Mouse (Mus musculus) kidney, postnatal 14 days (tissue): ENCODE measurements around the gene Ccdc60.

Experiments
- DNase-seq: peaks from one replicate; pipeline ENCODE4 v3.0.0; 2022; ENCODE audit warnings: mixed read lengths

Ccdc60 gene

DNA sequence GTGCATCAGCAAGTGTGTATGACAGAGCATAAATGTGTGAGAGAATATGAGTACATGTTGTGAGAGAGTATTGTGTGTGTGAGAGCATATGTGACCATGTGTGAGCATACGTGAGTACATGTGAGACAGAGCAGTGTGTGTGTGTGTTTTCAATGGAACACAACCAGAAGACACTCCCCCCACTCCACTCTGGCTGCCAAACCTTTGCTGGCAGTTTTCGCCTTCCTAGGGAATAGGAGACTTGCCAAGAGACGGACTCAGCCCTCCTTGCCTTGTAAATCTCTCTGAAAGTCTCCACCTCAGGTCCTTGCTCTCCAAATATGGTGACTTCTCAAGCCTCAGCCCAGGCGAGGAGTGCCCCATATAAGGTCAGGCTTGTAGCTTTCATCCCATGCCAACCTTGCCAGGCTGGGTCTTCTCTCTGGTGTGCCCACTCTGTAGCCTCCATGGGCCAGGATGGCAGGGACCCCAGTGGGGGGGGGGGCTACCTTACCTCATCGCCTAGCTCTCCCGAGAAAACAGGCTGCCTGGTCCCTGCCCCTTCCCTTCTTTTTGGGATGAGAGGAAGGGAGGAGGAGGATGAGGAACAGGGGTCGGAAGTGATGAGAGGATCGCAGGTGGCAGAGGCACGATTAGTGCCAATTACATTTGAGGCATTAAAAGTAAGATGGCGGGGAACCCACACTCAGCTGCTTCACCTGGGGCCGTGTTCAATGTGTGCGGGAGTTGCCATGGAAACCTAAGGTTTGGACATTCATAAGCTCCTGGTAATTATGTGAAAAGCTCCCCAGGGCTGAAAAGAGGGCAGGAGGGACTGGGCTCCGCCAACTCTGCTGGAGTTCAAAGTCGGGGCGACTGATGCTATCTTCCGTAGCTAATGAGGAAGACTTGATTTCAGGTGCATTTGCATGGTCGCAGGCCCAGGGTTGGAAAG, 19.3 kb downstream of the Ccdc60 start:
- no peak for DNase-seq

DNA sequence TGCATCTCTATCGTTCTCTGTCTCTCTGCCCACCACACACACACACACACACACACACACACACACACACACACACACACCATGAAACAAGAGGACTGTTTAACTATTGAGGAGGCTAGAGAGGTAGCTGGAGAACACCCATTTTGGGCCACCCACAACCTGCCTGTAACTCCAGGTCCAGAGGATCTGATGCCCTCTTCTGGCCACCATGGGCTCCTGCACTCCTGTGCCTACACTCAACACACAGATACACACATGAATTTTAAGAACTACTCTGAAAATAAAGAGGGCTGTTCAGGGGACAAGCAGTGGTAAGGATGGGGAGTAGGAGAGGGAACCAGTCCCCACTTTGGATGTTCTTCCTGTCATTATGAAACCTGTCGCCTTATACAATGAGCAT, 26.1 kb downstream of the Ccdc60 start:
- DNase-seq: no peak

DNA sequence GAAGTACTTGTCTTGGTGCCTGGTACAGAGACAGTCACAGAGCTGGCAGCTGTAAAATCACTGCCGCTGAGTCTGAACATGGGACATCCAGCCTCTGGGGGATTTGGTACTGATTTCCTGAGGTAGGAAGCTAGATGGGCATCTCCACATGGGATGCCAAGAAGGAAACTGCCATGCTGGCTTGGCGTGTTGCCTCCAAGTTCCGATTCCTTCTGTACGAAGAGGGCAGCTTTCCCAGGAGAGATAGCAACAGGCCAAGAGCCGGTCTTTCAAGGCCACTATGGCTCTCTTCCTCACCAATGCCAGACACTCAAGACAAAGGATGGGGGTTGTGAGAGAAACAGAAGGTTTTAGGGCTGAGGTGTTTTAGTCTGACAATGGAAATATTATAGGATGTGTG, 26.8 kb downstream of the Ccdc60 start:
- no peak for DNase-seq

DNA sequence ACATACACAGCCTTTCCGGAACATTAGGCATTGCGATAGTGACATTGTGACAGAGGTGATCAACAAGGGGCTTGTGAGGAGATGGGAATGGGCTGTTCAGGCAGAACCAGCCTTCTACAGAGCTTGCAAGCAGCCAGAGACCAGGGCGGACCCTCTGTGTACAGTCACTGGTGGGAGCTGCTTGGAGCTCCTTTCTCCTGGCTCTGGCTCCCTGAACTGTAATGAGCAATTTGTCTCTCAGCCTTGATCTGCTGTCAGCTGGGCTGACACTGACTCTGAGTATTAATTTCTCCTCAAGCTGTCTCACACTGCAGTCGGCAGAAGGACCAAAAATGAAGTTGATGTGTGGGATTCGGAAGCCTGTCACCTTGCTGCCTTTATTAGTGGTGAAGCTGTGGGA, 28.4 kb downstream of the Ccdc60 start:
- DNase-seq: no peak

DNA sequence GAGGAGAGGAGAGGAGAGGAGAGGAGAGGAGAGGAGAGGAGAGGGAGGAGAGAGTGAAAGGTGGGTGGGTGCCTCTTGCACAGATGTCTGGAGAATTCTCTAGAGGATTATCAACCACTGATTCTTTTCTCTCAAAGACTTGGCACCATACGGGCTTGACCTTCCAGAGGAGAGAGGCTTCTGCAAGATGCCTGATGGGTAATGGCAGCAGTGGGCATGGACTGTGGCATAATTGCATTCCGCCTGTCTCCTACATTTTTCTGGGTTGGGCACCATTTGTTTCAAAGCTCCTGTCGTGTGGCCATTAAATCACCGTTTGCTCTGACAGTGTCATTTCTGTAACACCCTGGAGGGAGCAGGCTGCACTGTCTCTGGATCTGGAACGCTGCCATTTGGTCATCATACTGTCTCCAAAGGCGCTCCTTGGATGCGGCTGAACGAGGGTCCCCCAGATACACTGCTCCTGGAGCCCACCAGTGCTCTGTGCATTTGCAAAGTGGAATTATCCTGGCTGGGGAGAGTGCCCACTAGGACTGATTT, 30.4 kb downstream of the Ccdc60 start:
- no peak for DNase-seq

DNA sequence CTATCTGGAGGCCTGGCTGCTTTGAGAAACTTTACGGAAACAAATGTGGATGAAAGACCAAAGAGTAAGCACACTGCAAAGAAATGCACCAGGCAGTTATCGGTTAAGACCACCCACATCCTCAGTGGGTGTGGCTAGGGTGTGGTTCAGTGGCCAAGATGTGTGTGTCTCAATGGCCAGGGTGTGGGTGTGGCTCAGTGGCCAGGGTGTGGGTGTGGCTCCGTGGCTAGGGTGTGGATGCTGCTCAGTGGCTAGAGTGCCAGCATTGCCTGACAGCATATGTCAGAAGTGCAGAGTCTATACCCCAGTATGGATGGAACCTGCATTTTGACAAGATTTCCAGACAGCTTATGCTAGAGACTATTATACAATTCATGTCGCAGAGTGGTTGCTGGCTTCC, 34.9 kb downstream of the Ccdc60 start:
- DNase-seq: no peak

DNA sequence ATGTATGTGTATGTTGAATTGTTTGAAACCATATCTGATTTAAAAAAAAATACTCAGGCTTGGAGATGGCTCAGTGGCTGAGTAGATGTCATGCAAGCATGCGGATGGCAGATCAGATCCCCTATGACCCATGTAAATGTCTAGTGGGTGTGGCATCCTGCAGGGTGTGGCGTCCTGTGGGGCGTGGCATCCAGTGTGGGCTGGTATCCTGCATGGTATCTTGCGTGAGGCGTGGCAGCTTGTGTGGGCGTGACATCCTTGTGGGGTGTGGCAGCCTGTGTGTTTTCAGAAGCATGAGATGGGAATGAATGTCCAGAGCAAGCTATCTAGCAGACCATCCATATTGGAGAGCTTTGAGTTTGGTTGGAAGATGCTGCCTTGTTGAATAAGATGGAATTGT, 36.6 kb downstream of the Ccdc60 start:
- no peak for DNase-seq

DNA sequence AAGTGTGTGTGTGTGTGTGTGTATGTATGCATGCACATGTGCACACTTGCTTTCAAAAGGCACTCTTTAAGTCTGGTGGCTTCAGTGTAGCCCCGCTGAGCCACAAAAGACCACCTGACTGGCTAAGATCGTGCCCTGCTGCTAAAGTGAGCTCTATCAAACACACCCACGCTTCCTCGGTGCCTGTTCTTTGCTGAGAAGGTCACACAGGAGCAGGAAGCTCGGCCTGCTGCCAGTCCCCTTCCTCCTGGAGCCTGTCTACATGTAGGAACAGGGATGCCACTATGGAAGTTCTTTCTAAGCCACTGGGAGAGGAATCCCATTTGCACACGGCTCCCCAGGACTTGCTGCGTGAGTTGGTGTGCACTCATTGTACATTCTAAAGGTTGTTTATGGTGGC, 42.1 kb downstream of the Ccdc60 start:
- DNase-seq: peak; percentile 62

DNA sequence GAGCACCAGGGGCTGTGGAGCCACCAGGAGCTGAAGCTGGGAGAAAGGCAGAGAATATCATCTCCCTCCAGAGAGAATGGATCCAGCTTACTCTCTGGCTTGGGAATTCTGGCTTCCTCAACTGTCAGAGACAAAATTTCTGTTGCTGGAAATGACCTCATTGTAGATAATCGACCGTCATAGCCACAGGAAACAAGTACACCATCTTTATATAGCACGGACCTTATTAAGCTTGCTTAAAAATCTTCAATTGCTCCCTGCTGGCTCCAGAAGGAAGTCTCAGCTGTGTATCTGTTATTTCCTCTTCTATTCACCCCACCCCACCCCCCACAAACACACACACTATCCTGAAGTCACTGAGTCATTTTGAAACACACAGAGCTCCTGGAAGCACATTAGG, 44.3 kb downstream of the Ccdc60 start:
- DNase-seq: peak; percentile 10

DNA sequence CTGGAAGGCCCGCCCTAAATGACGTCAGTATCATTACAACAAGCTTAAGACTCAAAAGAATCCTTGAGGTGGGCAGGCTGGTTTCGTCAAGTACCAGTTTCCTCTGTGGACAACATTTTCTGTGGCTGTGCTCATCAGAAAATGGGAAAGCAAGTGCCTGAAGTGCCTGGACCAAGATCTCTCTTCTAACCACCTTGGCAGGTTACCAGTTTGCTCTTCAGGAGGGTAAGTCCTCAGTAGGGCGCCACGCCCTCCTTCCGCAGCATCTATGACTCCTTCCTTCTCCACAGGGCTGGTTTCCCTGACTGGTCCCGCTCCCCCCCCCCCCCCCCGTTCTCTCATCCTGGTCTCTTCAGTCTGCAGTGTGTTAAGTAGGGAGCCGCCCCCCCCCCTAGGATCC, 45.2 kb downstream of the Ccdc60 start:
- DNase-seq: no peak

DNA sequence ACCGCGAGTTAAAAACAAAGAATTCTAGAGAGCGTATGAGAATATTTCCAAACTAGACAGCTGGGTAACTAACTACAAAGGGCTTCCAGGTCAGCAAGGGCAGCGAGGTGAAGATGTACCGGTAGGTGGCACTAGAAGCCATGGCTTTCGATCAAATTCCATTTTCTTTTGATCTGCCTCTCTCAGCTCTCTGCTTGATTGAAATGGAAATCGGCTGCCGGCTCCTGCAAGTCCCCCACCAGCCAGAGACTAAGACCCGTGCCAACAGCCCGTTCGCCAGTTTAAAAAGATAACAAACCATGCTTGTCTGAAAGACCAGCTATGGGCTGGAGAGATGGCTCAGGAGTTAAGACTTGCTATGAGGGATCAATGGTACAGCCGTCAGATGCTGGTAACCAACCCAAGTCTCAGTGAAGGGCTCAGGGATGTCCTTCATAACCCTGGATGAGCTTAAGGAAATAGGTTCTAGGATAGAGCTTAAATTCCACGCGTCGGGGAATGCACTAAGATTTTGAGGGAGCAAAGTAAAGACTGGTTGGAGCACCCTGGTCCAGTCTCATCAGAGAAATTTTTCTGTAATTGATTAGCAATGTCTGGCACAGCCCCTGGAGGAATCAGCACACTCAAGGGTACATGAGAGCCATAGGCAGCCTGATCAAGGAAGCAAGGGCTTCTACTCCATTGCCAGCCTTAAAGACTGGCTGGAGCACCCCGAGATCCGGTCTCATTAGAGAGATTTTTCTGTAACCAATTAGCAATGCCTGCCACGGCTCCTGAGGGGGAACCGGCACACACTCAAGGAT, 56.7 kb downstream of the Ccdc60 start:
- peak; percentile 66 for DNase-seq

DNA sequence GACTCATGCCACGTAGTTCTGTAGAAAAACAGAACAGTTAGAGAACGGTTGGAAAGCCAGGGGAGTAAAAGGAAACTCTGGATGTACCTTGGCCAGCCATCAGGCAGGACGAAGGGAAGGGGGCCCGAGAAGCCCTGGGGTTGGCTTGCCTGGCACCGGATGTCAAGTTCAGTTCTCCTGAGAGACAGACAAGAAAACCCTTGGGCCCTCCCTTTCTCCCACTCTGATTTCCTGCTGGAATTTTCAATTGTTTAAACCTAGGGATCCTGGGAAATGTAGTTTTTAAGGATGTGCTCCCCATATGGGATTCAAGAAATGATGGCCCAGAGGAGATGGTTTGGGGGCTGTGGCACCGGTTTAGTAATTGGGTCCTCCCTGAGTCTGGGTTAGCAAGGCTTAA, 60.4 kb downstream of the Ccdc60 start:
- no peak for DNase-seq

DNA sequence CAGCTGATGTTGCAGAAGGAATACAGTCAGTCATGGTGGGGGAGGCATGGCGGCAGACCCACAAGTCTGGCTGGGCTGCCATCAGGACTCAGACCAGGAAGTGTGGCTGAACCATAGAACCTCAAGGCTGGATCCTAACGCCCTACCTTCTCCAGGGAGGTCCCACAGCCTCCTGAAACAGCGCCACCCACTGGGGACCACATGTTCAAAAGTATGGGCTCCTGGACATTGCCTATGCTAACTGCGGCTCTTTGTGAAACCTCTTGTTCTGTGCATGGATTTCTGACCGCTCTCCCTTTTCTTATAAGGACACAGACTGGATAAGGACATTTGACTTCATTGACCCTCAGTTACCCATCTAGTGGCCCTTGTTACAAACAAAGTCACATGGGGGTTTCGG, 64.8 kb downstream of the Ccdc60 start:
- no peak for DNase-seq

DNA sequence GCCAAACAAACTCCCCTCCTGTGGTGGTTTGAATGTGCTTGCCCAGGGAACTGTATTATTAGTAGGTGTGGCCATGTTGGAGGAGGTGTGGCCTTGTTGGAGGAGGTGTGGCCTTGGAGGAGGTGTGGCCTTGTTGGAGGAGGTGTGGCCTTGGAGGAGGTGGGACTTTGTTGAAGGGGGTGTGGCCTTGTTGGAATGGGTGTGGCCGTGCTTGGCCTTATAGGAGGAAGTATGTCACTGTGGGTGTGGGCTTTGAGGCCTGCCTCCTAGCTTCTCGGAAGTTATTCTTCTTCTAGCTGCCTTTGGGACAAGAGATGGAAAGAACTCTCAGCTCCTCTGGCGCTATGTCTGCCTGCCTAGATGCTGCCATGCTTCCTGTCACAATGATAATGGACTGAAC, 66.9 kb downstream of the Ccdc60 start:
- DNase-seq: no peak

DNA sequence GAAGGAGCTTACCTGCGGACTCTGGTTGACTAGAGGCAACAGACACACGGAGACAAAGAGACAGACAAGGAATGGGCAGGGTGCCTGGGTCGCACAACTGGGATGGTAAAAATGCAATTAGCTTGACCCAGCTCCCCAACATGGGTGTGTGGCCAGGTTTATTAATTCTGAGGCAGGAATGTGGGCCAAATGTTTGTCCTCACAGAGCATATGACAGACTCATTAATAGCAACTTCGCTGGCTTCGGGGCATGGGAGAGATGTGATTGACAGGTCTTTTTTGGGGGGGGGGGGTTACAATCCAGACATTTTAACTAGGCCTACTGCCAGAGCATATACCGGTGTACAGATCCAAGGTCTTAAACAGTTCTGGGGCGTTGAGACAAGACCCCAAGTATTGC, 69.5 kb downstream of the Ccdc60 start:
- no peak for DNase-seq

DNA sequence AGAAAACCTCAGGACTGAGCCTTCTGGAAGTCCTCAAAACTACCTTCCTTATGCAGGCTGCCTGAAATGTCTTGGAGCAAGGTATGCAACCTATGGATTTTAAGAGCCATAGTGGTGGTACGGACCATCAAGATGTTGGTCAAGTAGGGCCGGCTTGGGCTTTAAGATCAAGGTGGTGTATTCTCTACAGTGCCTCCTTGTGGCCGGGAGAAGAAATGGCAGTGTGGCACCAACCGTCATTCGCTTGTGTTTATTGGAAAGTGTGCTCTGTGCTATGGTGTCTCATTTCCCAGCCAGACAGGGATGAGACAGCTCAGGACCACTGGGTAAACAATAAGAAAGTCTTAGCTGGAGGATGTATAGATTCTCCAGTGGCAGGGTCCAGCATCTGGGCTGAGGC, 76.1 kb downstream of the Ccdc60 start:
- no peak for DNase-seq

DNA sequence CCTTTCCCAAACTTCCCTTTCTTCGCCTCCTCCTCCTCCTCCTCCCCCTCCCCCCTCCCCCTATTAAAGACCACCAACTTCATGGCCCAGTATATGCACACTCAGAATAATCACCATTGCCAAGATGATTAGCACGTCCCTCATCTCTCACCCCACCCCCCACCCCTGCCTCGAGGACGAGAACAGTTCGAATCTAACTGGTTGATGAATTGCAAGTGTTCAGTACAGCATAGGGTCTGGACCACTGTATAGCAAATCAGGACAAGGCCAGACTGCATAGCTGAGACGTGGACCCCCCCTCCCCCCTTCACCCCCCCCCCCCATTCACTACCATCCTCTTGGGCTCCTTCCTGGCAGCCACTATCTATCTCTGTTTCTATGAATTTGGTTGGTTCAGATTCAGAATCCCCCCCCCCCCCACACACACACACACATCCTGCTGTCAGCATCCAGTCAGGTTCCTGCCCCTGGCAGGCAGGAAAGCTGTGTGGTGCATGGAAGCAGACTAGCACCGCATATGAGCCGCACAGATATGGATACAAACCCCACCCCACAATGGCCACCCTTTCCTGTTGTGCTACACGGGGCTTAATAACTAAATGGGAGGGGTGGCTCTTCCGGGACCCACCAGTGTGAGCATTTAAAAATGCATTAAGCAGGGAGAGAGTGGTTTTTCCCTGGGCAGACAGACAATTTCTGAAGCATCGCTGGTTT, 79.2 kb downstream of the Ccdc60 start:
- DNase-seq: no peak

DNA sequence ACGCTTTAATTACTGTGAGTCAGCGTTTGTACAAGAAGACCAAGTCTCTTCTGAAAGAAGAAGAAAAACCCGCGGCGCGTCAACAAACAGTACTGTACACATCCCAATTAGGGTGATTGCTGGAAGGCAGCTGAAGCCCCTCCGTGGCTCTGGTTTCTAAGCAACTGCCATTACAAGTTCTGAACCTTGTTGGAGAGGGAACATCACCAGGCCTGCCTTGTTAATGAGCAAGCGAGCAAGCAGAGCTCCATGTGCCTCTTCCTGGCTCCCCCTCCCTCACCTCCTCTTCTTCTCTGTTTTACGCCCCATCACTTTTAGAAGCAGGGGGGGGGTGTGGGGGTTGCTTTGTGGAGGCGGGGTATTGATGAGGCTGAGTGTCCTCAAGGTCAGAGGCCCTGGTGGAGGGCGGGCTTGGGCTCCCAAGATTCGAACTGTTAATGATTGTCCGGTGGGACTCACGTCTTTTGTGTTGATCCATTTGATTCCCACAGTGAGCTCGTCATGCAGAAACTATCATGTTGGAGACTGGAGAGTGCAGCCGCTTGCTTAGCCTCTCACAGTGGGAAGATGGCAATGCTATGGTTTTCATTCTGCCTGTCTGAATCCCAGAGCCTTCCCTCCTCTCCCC, 79.9 kb downstream of the Ccdc60 start:
- no peak for DNase-seq

DNA sequence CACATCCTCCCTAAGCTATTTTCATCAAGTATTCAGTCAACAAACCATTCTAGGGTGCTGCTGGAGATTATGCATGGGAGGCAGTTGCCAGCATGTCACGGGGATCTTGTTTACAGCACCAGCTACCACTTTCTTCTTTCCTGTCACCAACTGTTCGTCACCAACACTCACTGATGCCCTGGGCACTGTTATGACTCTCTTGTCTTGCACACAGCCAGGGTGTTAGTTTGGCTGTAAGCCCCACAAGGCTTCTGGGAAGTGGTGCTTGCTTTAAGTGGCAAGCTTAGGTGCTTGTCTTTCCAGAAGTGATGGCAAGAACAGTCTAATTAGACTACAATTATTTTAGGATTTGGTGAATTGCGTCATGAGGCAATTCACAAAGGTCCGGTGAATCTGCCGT, 86.1 kb downstream of the Ccdc60 start:
- DNase-seq: no peak

DNA sequence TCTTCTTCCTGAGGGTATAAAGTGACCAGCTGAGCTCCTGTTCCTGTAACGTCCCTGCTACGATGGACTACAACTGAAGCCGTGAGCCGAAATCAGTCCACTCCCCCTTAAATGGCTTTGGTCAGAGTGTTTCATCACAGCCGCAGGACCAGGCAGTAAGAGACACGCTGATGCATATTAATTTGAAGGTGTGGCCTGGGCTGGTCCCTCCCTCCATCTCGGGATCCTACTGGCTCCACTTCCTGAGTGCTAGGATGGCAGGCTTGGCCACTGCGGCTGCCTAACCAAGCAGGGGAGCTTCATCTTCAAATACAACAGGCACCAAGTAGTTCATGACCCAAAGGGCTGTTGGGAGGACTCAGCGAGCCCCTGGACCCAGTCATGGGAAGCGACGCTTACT, 94.3 kb downstream of the Ccdc60 start:
- DNase-seq: no peak

DNA sequence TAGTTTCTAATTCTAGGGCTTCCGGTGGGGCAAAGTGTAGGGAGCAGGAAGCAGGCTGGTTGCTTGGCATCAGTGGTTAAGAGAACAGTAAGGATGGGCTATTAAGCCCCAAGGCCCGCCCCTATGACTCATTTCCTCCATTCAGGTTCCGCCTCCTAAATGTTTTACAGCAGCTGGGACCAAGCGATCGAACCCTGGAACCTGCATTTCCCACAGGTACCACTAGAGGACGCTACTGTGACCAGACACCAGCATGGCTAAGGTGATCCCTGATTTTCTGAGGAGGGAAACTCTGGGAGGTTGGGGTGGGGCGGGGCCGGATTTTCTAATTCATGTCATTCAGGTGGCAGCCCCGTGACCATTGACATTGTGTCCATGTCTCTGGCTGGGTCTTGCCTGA, 96.1 kb downstream of the Ccdc60 start:
- DNase-seq: no peak

DNA sequence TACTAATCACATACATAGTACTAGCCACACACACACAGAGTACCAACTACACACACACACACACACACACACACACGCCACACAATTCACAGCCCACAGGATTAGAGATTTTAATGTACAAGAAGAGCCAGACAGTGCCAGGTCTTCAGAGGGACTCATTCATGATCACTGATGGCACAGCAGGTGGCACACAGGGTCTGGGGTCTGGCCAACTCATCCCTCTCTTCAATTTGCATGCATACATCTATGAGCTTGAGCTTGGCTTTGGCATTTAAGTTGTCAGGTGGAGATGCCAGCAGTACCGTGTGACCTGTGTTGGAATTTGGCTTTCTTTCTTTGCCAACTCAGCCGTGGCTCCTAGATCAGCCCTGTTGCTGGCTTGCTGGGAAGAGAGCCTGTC, 97.2 kb downstream of the Ccdc60 start:
- no peak for DNase-seq

DNA sequence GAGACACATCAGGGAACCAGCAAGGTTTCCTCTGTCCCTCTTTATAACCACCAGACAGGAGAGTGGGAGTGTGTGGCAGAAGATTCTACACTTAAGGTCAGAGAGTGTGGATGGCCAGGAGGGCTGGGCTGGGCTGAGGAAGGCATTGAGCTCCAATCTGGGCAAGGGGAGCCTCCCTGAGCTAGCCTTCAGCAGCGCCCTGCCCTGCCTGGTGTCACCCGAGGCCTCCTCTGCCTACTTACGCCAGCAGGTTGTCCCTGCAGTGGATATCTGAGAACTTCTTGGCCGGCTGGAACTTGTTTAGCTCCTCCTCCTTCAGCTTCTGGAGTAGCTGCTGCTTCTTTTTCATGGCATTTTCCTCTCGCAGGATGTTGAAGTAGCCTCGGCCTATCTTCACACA, 99.0 kb downstream of the Ccdc60 start:
- DNase-seq: no peak
